In the genomic region with DNA sequence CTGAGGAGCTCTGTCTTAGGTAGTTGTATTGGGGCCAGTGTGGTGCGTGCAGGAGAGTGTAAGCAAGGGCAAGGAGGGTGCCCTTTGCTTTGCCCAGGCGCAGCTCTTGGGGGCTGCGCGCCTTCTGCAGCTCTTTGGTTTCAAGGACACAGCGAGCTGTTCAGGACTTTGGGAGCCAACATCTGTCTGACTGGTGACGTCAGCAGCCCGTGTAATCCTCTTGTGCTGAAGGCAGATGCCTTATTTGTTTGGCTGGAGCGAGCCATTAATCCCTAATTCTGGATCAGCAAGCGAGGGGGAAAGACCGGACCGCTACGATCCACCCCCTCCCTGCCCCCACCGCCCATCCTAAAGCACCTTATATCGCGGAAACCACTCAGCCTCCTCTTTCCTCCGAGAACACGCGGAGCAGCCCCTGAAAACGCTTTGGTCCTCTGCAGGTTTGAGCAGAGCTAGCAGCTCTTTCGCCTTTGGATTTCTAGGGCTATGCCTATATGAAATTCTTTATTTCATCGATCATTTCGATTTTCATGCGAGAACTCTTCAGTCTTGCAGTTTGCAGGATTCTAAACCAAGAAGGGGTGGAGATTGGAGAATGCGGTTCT, we compare ENCODE assay signal across 8 mouse cellular contexts.
DNase-seq lines count a peak whose midpoint lies in the region; ATAC-seq lines count a peak whose summit lies in the region.

No protein-coding gene starts in this region.

- WGBS in limb, embryonic 12.5 days: under 1% methylated on average over 24 of the region's 24 CpGs

- DNase-seq in R1 (ENCODE audit: low read depth, low spot score): peak; percentile 39
- DNase-seq in cerebellum, adult 9-11 months: peak; percentile 72
- DNase-seq in frontal cortex, postnatal 14 days (ENCODE audit: low spot score in 2 of 2): peak; percentile 63 to 65
- peak; percentile 82 to 89 for DNase-seq in right cerebral cortex, postnatal 10 days (ENCODE audit: low spot score in 2 of 2)
- no peak for DNase-seq in thymus, adult 18-20 months
- DNase-seq in kidney, postnatal 14 days: no peak
- DNase-seq in adrenal gland, postnatal 25 days: no peak

- peaks cover 80% of the 10 kb centered on the region for H3K27me3 ChIP-seq in limb, embryonic 12.5 days

- H3K27ac ChIP-seq in limb, embryonic 12.5 days: no peak overlapping the region

- H3K9me3 ChIP-seq in limb, embryonic 12.5 days: no peaks in the 10 kb centered on the region

- H3K9ac ChIP-seq in limb, embryonic 12.5 days (replicated peaks): no peak overlapping the region

- no peaks in the 10 kb centered on the region for H3K36me3 ChIP-seq in limb, embryonic 12.5 days

- peak overlapping the region; percentile 53 for H3K4me2 ChIP-seq in limb, embryonic 12.5 days

- H3K4me1 ChIP-seq in limb, embryonic 12.5 days (replicated peaks): peaks cover 14% of the 10 kb centered on the region; the same call in 1 of the 2 replicates

- H3K4me3 ChIP-seq in limb, embryonic 12.5 days (replicated peaks): peak overlapping the region; percentile 33

- ATAC-seq in limb, embryonic 12.5 days (ENCODE audit: insufficient number of reproducible peaks, insufficient read depth, low FRiP score, low TSS enrichment, low read depth): no peak

Comparison
In these comparisons a context has a peak if more than half of its experiments do, and no peak if none do; other contexts are left out.
1. DNase-seq: peak in R1 (single experiment), cerebellum, adult 9-11 months (single experiment), frontal cortex, postnatal 14 days (2 of 2) and right cerebral cortex, postnatal 10 days (2 of 2); none in thymus, adult 18-20 months (0 of 2), kidney, postnatal 14 days (single experiment) and adrenal gland, postnatal 25 days (single experiment).